Mouse (Mus musculus): ENCODE data around the gene Hnrnpul1.

DNA sequence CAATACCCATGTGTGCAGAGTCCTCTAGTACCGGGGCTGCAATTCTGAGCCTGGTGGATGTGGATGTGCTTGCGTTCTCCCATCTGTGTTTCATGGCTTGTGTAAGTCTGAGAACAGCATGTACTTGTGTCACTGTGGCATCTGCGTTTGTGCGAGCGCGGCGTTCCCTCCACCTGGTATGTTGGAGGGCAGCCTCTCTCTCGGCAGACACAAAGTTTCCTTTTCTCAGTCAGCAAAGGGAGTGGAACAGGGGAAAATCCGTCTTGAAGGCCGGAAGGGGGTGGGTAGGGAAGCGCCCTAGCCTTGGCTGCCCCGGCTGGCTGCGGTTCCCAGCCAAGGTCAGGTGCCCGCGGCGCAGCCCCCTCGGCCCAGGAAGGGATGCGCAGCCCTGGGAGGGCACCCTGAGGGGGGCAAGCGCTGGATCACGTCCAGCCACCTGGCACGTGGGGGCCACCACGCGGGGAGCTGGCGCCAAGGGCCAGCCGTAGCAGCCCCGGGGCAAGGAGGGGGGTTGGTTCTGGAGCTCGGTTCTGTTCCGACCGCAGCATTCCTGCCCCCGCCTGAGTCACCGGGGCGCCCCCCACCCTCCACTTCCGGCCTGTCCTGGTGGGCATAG lies 26.9 kb upstream of the Hnrnpul1 start:
- TF ChIP-seq CTCF (IDR thresholded peaks at IDR 0.05; ENCODE audit: control insufficient read depth, insufficient read depth, insufficient replicate concordance, low read depth, low read length), result no peak
- peak; percentile 36; the same call in 1 of the 2 replicates for TF ChIP-seq POLR2A (IDR thresholded peaks at IDR 0.05; ENCODE audit: control insufficient read depth, low read depth, low read length)

Data from testis, adult 2 months (tissue).